Mouse (Mus musculus): ENCODE results near the gene Phc2. TPM values are rescaled to one million over a fixed set of nuclear protein-coding genes. Genes with fewer than 3 reads are reported as not detected.
A peak's percentile ranks its signal among the peaks of the same experiment; 100 is the strongest.

The Phc2 gene
- polyA plus RNA-seq, 1 experiment, result 64.6 TPM

DNA sequence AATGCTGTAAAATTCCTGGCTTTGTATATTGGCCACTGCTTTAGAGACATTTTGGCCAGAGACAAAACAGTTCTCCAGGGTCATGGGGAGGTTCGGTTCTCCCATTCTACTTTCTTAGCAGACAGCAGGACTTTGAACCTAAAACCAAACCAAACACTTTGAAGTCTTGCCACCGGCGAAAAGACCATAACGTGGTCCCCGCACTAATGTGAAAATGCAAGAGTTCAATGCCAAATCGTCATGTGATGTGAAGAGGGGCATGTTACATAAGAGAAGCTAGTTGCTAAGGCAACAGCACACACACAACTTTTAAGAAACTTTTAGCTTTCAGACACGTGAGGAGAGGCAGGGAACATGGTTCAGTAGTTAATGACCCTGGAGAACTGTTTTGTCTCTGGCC, 19.1 kb upstream of the Phc2 start:
- Histone ChIP-seq H3K27me3 (replicated peaks; ENCODE audit: control insufficient read depth, insufficient read depth, low read length) (no peaks in the 10 kb centered on the region), H3K36me3 (ENCODE audit: control insufficient read depth, insufficient read depth, low read length) (no peaks in the 10 kb centered on the region), H3K27ac (ENCODE audit: insufficient read depth, low read depth, low read length) (peak overlapping the region; percentile 94), H3K4me3 (ENCODE audit: insufficient read depth, low read depth, low read length) (no peak overlapping the region), H3K4me1 (ENCODE audit: control insufficient read depth, insufficient read depth, low read length) (peaks cover 22% of the 10 kb centered on the region)
- peak; percentile 93 for DNase-seq
- TF ChIP-seq CTCF (conservative IDR thresholded peaks at IDR 0.05; ENCODE audit: insufficient read depth, insufficient read length, low read depth, low read length), result no peak
- 22% methylated on average over 7 of the region's 7 CpGs for WGBS

DNA sequence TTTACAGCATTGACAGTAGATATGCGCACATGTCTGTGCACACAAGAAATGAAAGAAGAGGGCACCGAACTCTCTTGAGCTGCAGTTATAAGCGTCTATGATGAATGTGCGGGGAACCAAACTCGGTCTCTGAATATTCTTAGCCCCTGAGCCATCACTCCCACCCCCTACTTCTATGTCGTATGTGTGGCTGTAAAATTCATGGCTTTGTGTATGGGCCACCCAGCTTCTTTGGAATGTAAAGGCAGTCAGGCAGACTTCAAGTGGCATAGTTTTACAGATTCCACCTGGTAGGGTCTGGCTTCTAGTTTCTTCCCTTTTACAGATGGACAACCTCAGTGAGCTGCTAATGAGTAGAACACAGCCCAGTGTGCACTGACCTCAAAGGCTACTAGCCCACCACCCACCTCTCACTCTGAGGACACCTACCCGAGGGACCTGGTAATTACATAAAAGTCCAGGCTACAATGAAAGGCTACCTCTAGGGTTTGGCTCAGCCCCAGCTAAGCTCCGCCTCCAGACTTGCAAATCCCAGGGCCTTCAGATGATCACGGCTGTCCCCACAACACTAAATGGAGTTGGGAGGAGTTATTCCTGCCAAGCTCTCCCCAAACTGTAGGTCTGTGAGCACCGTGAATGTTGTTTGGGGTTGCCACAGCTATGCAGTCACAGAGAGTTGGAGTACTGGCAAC, 18.5 kb upstream of the Phc2 start:
- peak overlapping the region; percentile 94 for H3K27ac ChIP-seq (ENCODE audit: insufficient read depth, low read depth, low read length)

DNA sequence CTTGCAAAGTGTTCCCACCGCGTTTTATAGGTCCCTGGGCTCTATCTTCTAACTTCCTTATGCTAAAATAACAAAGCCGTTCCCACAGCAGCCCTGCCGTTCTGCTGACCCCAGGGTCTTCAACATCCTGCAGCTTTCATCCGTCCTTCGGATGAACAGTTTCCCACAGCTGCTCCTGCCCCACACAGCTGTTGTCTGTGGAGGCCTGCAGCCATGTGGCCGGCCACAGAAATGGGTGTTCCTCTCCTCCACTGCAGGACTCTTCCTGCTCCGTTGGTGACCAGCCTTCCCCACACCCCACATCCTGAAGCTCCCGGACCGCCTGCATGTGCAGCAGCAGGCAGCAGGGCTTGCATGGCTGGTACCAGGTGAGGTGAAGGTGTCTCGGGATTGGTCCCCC, 17.3 kb upstream of the Phc2 start:
- Histone ChIP-seq H3K4me1 (ENCODE audit: control insufficient read depth, insufficient read depth, low read length) (peaks cover 22% of the 10 kb centered on the region), H3K4me3 (ENCODE audit: insufficient read depth, low read depth, low read length) (no peak overlapping the region), H3K27me3 (replicated peaks; ENCODE audit: control insufficient read depth, insufficient read depth, low read length) (no peaks in the 10 kb centered on the region), H3K36me3 (ENCODE audit: control insufficient read depth, insufficient read depth, low read length) (no peaks in the 10 kb centered on the region), H3K27ac (ENCODE audit: insufficient read depth, low read depth, low read length) (no peak overlapping the region)
- peak; percentile 10 for DNase-seq
- 43% methylated on average over 11 of the region's 11 CpGs for WGBS
- TF ChIP-seq CTCF (conservative IDR thresholded peaks at IDR 0.05; ENCODE audit: insufficient read depth, insufficient read length, low read depth, low read length), result no peak
- no peak for TF ChIP-seq POLR2A (IDR thresholded peaks at IDR 0.05; ENCODE audit: low read depth, low read length)

More for the DNA sequence above, 18.5 kb upstream of the Phc2 start:
- WGBS, result 39% methylated on average over 10 of the region's 10 CpGs
- Histone ChIP-seq H3K27me3 (replicated peaks; ENCODE audit: control insufficient read depth, insufficient read depth, low read length) (no peaks in the 10 kb centered on the region), H3K4me3 (ENCODE audit: insufficient read depth, low read depth, low read length) (no peak overlapping the region), H3K4me1 (ENCODE audit: control insufficient read depth, insufficient read depth, low read length) (peaks cover 22% of the 10 kb centered on the region), H3K36me3 (ENCODE audit: control insufficient read depth, insufficient read depth, low read length) (no peaks in the 10 kb centered on the region)
- TF ChIP-seq CTCF (conservative IDR thresholded peaks at IDR 0.05; ENCODE audit: insufficient read depth, insufficient read length, low read depth, low read length) (no peak), POLR2A (IDR thresholded peaks at IDR 0.05; ENCODE audit: low read depth, low read length) (no peak)
- DNase-seq, result peak; percentile 80

DNA sequence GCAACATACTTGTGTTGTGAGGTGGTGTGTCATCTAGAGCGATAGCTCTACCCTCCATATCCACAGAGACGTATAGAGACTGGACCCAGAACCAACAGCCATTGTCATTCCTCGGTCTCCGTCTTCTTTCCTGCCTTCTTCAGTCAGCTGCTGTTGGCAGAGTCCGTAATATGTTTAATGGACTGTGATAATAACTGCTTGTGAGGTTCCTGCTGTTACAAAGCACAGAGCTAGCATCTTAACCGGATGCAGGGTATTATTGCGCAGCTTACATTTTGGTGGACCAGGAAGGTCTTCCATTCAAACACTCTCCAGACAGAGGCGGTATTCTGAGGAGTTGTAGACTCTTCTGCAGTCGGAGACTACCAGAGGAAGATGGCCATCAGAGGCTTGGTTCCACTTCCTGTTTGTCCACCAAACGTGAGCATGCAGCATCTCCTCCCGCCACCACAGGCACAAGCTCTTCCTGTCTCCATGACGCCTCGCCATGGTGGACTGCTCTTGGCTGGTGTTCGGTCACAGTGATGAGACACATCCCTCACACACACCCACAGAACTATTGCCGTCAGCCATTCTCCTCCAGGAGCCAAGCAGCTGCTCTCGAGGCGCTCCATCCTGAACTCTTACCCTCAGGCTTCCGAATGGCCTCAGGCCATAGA, 16.1 kb upstream of the Phc2 start:
- 83% methylated on average over 18 of the region's 18 CpGs for WGBS
- Histone ChIP-seq H3K4me1 (ENCODE audit: control insufficient read depth, insufficient read depth, low read length) (peaks cover 22% of the 10 kb centered on the region), H3K27ac (ENCODE audit: insufficient read depth, low read depth, low read length) (no peak overlapping the region), H3K4me3 (ENCODE audit: insufficient read depth, low read depth, low read length) (no peak overlapping the region), H3K36me3 (ENCODE audit: control insufficient read depth, insufficient read depth, low read length) (no peaks in the 10 kb centered on the region), H3K27me3 (replicated peaks; ENCODE audit: control insufficient read depth, insufficient read depth, low read length) (no peaks in the 10 kb centered on the region)
- no peak for DNase-seq
- TF ChIP-seq CTCF (conservative IDR thresholded peaks at IDR 0.05; ENCODE audit: insufficient read depth, insufficient read length, low read depth, low read length) (no peak), POLR2A (IDR thresholded peaks at IDR 0.05; ENCODE audit: low read depth, low read length) (no peak)

DNA sequence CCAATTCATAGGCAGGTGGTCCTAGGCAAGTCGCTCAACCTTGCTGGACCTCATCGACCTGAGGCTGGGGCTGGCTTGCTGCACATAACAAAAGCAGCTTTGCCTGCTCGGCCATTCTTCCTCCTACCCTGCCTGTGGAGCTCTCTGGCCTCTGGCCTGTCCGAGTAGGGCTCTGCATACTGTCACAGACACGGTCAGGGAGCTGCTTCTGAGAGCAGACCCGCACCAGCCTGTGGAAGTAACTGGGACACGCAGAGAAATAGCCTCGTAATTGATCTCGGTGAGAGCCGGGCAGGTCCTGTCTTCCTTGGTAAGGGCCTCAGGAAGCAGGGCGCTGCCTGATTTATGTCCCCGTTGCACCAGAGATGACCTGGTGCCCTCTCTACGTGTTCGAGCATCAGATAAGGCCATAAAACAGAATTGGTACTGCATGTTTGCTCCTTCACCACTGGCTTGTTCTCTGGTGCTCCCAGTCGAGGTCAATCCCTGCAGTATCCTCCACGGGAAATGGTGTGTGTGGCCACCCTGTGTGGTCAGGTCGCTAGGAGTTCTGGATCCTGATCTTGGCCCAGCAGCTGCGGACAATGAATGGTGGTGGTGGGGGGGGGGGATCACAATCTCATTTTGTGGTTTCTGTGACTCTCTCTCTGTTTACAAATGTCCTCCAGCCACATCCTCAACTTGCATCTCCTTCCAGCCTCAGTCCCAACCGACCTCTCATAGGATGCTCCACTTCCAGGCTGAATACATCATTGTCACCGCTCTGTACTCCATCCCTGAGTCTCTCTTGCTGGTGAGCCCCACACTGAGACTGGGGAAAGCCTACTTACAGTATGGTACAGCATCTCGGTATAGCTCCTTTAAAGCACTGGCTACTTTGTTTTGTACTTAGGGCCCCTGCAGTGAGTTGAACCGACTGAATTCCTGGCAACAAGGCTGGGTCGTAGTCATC, 12.5 kb upstream of the Phc2 start:
- TF ChIP-seq CTCF (conservative IDR thresholded peaks at IDR 0.05; ENCODE audit: insufficient read depth, insufficient read length, low read depth, low read length), result no peak
- TF ChIP-seq POLR2A (IDR thresholded peaks at IDR 0.05; ENCODE audit: low read depth, low read length), result no peak
- Histone ChIP-seq H3K27me3 (replicated peaks; ENCODE audit: control insufficient read depth, insufficient read depth, low read length) (no peaks in the 10 kb centered on the region), H3K4me3 (ENCODE audit: insufficient read depth, low read depth, low read length) (no peak overlapping the region), H3K27ac (ENCODE audit: insufficient read depth, low read depth, low read length) (no peak overlapping the region), H3K4me1 (ENCODE audit: control insufficient read depth, insufficient read depth, low read length) (peaks cover 4% of the 10 kb centered on the region), H3K36me3 (ENCODE audit: control insufficient read depth, insufficient read depth, low read length) (no peaks in the 10 kb centered on the region)
- 46% methylated on average over 23 of the region's 23 CpGs for WGBS
- DNase-seq, result no peak

DNA sequence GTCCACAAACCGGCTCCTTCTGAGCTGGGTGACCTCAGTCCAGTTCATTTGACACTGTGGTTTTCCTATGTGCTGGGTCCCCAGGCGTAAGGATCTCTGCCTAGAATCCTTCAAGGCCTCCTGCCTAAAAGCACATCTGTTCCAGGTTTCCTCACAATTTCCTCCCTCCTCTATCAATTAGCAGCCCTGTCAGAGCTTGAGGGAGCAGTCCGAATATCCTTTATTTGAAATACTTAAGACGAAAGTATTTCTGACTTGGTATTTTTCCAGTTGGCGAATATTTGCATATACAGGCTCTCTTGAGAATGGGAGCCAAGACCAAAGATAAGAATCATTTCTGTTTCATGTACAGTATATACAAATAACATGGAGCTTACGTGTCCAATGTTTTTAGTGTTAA, 8.6 kb upstream of the Phc2 start:
- TF ChIP-seq POLR2A (IDR thresholded peaks at IDR 0.05; ENCODE audit: low read depth, low read length) (no peak), CTCF (conservative IDR thresholded peaks at IDR 0.05; ENCODE audit: insufficient read depth, insufficient read length, low read depth, low read length) (no peak)
- H3K4me3 ChIP-seq (ENCODE audit: insufficient read depth, low read depth, low read length), result no peak overlapping the region
- H3K27ac ChIP-seq (ENCODE audit: insufficient read depth, low read depth, low read length), result no peak overlapping the region
- no peaks in the 10 kb centered on the region for H3K36me3 ChIP-seq (ENCODE audit: control insufficient read depth, insufficient read depth, low read length)
- WGBS, result 62% methylated on average over 6 of the region's 6 CpGs
- no peaks in the 10 kb centered on the region for H3K27me3 ChIP-seq (replicated peaks; ENCODE audit: control insufficient read depth, insufficient read depth, low read length)
- DNase-seq, result no peak
- peaks cover 25% of the 10 kb centered on the region for H3K4me1 ChIP-seq (ENCODE audit: control insufficient read depth, insufficient read depth, low read length)

Measured in kidney, adult 2 months (tissue).